Mouse (Mus musculus): Measurements from ENCODE around the gene Hlcs. TPM values are rescaled to one million over a fixed set of nuclear protein-coding genes. Genes with fewer than 3 reads are reported as not detected.

The Hlcs gene
- total RNA-seq, 1 experiment from 2014 or later, result 26.4 TPM

- no peak for ATAC-seq (ENCODE audit: extremely low read depth, insufficient number of reproducible peaks, low FRiP score, poor library complexity, severe bottlenecking)
Observed at GRCm38 (mm10) chr16:94179341-94180121, 133.8 kb downstream of the Hlcs start.

GRCm38 (mm10) chr16:94178441-94179220, 134.7 kb downstream of the Hlcs start:
- ATAC-seq (ENCODE audit: extremely low read depth, insufficient number of reproducible peaks, low FRiP score, poor library complexity, severe bottlenecking), result no peak

GRCm38 (mm10) chr16:94176997-94177857, 136.1 kb downstream of the Hlcs start:
- no peak for ATAC-seq (ENCODE audit: extremely low read depth, insufficient number of reproducible peaks, low FRiP score, poor library complexity, severe bottlenecking)

GRCm38 (mm10) chr16:94175366-94175986, 137.9 kb downstream of the Hlcs start:
- no peak for ATAC-seq (ENCODE audit: extremely low read depth, insufficient number of reproducible peaks, low FRiP score, poor library complexity, severe bottlenecking)

- no peak for ATAC-seq (ENCODE audit: extremely low read depth, insufficient number of reproducible peaks, low FRiP score, poor library complexity, severe bottlenecking)
Observed at GRCm38 (mm10) chr16:94173361-94173760, 140.0 kb downstream of the Hlcs start.

GRCm38 (mm10) chr16:94170218-94170617, 143.2 kb downstream of the Hlcs start:
- no peak for ATAC-seq (ENCODE audit: extremely low read depth, insufficient number of reproducible peaks, low FRiP score, poor library complexity, severe bottlenecking)

GRCm38 (mm10) chr16:94168655-94169545, 144.5 kb downstream of the Hlcs start:
- ATAC-seq (ENCODE audit: extremely low read depth, insufficient number of reproducible peaks, low FRiP score, poor library complexity, severe bottlenecking), result no peak

GRCm38 (mm10) chr16:94164978-94165377, 148.4 kb downstream of the Hlcs start:
- ATAC-seq (ENCODE audit: extremely low read depth, insufficient number of reproducible peaks, low FRiP score, poor library complexity, severe bottlenecking), result no peak

GRCm38 (mm10) chr16:94164236-94164635, 149.1 kb downstream of the Hlcs start:
- ATAC-seq (ENCODE audit: extremely low read depth, insufficient number of reproducible peaks, low FRiP score, poor library complexity, severe bottlenecking), result no peak

GRCm38 (mm10) chr16:94163051-94163450, 150.3 kb downstream of the Hlcs start:
- no peak for ATAC-seq (ENCODE audit: extremely low read depth, insufficient number of reproducible peaks, low FRiP score, poor library complexity, severe bottlenecking)

- ATAC-seq (ENCODE audit: extremely low read depth, insufficient number of reproducible peaks, low FRiP score, poor library complexity, severe bottlenecking), result no peak
Observed at GRCm38 (mm10) chr16:94162000-94162399, 151.4 kb downstream of the Hlcs start.

- no peak for ATAC-seq (ENCODE audit: extremely low read depth, insufficient number of reproducible peaks, low FRiP score, poor library complexity, severe bottlenecking)
Observed at GRCm38 (mm10) chr16:94157819-94158218, 155.6 kb downstream of the Hlcs start.

GRCm38 (mm10) chr16:94155041-94155653, 158.2 kb downstream of the Hlcs start:
- no peak for ATAC-seq (ENCODE audit: extremely low read depth, insufficient number of reproducible peaks, low FRiP score, poor library complexity, severe bottlenecking)

GRCm38 (mm10) chr16:94150125-94151103, 163.0 kb downstream of the Hlcs start:
- no peak for ATAC-seq (ENCODE audit: extremely low read depth, insufficient number of reproducible peaks, low FRiP score, poor library complexity, severe bottlenecking)

GRCm38 (mm10) chr16:94148139-94148538, 165.2 kb downstream of the Hlcs start:
- no peak for ATAC-seq (ENCODE audit: extremely low read depth, insufficient number of reproducible peaks, low FRiP score, poor library complexity, severe bottlenecking)

GRCm38 (mm10) chr16:94143325-94143724, 170.0 kb downstream of the Hlcs start:
- no peak for ATAC-seq (ENCODE audit: extremely low read depth, insufficient number of reproducible peaks, low FRiP score, poor library complexity, severe bottlenecking)
